Mouse (Mus musculus): ENCODE measurements around the gene Cdcp1.
A peak's percentile ranks its signal among the peaks of the same experiment; 100 is the strongest.

Cdcp1 gene

DNA sequence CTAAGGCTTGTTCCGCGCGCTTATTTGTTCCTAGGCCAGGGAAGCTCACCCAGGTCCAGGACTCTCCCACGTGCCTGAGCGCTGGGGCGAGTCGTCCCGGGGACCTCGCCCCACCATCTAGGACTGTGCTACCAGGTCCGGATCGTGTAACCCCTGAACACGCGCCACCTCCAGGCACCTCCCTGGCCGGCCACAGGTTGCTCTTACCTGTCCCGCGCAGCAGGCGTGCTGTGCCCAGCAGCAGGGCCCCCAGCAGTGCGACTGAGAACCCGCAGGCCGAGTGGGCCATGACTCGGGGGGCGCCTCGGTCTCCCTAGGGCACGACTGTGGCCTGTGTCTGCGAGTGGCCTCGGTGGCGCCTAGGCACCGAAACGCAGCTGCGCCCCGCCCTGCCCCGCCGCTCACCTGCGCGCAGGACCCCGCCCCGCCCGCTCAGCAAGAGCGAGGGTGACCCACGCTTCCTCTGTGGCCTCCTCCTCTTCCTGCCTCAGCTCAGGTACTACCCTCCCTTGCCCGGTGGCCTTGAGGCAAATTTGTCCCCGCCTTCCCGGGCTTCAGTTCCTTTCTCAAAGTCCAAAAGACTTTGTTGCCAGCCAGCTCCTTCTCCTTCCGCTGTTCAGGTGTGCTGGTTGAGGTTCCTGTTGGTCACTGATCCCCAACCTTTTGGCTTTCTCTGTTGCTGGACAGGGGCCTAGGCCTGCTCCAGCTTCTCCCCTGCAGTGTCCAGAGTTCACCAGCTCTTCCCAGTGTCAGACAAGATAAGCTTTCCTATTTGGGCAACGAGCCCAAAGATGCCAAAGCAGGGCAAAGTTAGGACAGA lies at the start of gene Cdcp1:
Cdcp1 (minus strand) TSS at position 418 of the 820 bp plus-strand sequence.
- DNase-seq (ENCODE audit: low read depth, low spot score): no peak

DNA sequence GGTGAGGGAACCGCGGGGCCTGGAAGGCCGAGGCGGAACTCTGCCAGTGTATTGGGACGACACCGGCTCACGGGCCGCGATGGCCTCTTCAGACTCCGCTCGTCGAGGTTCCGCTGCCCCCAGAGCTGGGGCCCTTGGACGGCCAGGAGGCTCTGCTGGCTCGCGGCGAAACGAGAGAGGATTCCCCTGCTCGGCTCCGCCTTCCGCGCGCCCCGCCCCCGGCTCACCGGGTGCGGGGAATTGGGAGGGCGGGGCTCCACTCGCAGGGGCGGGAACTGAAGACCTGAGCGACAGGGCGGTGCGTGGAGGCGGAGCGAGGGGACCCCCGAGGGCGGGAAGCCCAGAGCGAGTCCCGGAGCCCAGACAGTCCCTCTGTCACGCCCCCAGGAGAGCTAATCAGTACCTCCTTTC lies 44.8 kb upstream of the Cdcp1 start, which contains the start of gene Tmem158:
Tmem158 (minus strand) TSS at position 154 of the 411 bp plus-strand sequence.
- DNase-seq (ENCODE audit: low read depth, low spot score): peak; percentile 28

DNA sequence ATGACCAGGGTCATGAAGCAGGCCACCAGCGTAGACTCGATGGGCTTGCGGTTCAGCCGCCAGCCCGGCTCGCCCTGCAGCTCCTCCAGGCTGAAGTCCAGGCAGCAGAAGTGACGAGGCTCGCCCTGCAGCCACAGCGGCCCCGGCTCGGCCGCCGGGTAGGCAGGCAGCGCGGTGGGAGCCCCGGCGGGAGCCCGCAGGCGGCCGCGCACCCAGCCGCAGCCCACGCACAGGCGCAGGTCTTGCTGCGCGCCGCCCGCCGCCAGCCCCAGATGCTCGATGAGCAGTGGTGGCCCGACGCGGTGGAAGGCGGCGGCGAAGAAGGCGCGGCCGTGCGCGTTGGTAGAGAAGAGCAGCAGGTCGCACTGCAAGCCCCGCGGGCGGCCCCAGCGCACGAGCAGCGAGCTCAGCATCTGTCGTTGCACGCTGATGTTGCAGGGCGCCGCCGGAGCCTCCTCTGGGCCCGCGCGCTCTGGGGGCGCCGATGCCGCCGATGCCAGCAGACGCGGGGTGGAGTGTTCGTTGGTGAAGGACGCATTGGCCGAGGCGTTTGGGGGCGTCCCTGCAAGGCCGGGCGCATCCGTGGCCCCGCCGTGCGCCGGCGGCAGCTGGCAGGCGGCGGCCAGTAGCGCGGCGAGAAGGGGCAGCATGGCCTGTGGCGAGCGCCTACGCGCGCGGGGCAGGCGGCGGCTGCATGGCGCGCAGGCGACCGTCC lies 44.2 kb upstream of the Cdcp1 start:
- DNase-seq (ENCODE audit: low read depth, low spot score): no peak

DNA sequence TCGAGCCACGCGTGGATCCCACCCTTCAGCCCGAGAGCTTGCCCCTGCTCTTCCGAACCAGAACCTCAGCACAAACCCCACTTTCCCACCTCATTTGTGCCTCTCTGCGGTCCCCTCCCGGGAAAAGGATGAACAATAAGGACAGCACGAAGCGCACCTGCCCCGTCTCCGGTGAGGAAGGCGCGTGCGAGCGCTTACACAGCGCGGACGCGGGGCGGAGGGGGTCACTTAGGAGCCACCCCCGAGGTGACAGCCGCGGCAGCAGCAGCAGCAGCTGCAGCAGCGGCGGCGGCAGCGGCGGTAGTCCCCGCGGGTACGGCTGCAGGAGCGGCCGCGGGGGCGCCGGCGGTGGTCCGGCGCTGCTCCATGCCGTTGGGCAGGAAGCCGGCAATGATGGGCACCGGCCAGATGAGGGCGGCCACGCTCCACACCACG lies 43.6 kb upstream of the Cdcp1 start:
- DNase-seq (ENCODE audit: low read depth, low spot score): no peak

DNA sequence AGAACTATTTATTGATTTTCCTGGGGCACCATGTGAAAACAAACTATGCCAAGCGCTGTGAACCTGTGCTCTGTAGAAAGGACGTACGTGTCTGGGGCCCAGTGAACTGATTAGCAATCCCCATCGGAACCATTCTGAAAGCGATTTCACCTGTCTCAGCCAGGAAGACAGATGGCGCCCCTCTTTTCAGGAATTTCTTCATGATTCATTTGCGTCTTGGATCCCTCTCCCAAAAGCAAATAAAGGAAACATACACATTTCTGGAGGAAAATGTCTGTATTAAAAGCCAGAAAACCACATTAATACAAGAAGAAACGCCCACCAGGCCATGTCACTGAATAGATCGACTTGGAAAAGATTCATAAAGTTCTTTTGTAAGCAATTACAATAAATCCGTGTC lies 43.0 kb upstream of the Cdcp1 start:
- DNase-seq (ENCODE audit: low read depth, low spot score): no peak

DNA sequence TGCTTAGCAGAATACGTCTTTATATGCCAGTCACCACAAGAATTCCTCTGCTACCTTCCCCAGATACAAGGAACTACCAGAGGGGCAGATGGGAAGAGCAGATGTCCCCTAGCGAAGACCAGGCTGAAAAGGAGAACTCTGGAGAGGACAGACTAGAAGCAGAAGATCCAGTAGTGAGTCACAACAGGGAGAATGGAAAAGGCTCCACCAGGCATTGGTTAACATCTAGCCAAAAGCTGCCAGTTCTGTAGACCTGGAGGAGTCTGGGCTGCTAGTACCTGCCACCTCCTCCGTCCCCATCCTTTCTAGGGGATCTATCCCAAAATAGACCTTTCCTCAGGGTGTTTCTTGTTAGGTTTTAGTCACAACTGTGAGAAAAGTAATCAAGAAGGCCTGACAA lies 39.9 kb upstream of the Cdcp1 start:
- no peak for DNase-seq (ENCODE audit: low read depth, low spot score)

DNA sequence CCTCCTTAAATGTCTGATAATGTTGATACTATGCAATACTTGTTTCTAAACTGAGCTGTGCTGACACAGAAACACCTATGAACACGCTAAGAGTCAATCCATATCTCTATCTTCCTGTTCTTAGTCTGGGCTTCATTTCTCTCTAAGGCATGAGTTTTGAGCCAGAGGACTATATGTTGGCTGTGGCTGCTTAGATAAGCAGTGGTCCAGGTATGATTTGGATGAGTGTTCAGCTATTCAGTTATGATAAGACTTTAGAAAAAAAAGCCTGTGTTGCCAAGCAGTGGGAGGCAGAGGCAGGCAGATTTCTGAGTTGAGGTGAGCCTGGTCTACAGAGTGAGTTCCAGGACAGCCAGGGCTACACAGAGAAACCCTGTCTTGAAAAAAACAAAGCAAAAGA lies 32.2 kb upstream of the Cdcp1 start:
- DNase-seq (ENCODE audit: low read depth, low spot score): no peak

DNA sequence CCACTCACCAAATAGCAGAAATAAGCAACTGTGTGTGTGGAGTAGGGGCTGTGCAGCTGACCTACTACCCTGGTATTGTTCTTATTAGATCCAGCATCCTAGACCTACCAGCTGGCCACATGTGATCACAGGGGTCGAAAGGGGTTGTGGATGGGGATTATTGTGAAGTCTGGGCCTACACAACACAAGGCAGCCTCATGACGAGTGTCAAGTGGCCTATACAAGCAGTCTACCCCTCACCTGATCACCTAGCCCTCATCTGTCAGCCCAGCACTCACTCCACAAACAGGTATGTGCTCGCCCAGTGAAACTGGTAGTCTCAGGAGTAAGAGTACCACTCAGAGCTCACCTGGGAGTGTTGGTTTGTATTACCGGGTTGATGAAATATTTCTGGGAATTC lies 29.3 kb upstream of the Cdcp1 start:
- DNase-seq (ENCODE audit: low read depth, low spot score): no peak

DNA sequence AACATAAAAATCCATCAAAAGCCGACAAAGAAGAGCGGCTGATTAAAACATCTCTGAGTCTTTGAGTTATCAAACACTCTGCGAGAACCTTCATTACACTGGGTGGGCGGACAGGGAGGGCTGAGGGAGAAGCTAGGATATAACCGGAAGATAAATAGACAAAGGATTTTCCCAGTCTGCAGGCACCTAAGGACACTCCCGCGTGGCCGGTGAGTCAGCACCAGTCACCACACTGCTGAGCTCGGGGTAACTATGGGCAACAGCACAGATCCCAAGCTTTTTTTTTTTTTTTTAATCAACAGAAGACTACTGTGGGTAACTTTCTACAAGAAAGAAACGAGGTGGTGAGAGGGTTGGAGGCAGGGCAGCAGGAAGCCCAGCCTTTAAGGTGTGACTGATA lies 28.1 kb upstream of the Cdcp1 start:
- no peak for DNase-seq (ENCODE audit: low read depth, low spot score)

DNA sequence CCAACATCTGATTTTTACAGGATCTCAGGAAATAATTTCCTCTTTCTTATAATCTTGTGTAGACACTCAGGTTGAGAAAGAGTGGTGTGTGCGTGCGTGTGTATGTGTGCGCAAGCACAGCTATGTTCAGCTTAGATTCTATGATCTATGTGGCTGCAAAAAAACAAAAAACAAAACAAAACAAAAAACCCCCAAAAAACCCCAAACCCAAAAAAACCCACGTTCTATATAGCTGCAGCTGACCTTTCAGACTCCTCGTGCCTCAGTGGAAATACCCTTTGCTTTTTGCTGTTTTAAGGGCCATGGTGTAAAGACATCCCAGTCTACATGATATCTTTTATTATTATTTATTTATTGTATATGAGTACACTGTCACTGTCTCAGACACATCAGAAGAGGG lies 25.4 kb upstream of the Cdcp1 start:
- DNase-seq (ENCODE audit: low read depth, low spot score): no peak

DNA sequence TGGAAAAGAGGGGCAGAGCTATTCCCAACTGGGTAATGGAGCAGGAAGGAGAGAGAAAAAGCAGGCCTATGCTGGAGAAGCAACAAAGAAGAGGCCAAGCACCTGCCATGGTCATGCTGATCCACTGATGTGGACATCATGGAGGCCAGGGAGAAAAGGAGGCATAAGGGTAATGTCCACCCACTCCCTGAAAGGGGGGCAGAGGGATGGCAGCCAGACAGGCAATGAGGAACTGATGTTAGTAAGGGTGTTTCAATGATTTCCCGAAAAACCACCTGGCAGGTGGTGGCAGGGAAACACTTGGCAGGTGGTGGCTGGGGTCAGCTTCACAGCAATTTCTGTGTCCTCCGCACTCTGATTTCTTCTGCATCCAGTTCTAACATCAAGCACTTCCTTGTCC lies 24.9 kb upstream of the Cdcp1 start:
- DNase-seq (ENCODE audit: low read depth, low spot score): no peak

DNA sequence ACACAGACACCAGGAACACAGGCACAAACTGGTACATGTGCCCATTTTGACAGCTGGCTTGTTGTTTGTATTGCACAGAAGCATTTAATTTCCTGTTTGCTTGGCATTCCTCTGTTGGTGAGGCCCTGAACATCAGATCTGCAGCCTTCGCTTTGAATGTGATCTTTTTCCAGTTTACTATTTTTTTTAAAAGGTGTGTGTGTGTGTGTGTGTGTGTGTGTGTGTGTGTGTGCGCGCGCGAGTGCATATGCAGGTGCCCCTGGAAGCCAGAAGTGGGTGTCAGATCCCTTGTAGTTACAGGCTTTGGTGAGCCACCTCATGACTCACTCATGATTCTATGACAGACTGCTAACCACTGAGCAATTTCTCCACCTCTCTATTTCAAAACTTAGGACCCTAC lies 24.4 kb upstream of the Cdcp1 start:
- DNase-seq (ENCODE audit: low read depth, low spot score): no peak

DNA sequence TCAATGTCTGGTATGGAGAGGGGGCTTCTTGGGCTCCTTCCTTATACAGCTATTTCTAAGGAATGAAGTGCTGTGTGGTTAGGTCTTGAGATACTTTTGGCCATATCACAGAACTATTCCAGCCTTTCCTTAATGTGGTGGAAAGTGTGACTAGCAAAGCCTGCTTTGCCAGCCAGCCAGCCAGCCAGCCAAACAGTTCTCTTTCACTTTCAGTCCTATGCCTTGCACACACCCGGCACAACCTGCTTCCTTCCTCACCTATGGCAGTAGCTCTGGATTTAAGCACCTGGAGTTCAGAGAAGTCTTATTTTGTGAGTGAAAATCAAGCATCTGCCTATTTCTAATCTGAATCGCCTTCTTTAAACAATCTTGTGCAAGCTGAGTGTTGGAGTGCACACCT lies 23.8 kb upstream of the Cdcp1 start:
- no peak for DNase-seq (ENCODE audit: low read depth, low spot score)

DNA sequence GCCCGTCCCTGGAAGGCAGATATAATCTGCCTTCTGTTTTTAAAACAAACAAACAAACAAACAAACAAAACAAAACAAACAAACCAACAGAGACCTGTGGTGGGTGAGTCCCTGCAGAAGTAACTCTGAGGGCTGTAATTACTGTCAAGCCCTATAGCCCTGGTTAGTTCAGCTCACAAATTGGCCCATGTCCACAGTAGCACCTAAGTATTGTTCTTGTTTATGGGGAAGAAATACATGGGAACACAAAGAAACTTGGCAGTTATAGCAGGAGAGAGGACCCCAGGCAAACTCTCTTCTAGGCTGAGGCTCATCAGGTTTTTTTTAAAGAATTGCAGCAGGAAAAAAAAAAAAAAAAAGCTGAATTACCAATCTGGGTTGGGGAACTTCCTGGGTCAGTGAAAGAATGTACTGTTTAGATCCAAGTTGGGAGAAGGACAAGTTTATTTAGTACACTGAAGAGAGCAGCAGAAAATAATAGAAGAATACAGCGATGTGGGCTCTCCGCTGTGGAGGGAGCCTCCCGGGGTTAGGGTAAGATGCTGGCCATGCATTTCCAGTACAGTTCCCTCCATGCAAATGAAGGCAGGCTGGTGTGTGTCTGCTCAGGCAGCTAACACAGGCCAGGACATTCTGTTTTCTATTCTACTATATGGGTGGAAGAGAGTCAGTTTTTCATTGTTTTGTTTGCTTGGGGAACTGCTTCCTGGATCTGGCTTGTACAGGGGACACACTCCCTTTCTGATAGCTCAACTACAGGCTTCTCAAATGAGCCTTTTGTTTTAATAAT lies 22.6 kb upstream of the Cdcp1 start:
- no peak for DNase-seq (ENCODE audit: low read depth, low spot score)

DNA sequence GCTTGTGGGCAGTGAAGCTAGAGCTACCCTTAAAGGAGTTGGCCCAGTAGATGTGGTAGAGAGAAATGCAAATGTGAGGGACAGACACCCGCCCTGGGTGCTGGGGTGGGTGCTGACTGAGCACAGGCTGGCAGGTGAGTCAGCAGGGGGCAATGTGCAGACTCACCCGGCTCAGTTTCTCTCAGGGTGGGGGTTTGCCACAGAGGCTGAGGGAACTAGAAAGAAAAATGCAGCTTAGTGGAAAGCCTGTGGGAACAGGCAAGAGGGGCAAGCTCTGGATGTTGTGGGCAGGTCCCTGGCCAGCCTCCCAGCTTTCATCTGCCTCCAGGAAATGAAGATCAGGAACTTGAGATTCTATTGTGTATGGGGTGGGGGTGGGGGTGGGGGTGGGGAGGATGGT lies 21.9 kb upstream of the Cdcp1 start:
- no peak for DNase-seq (ENCODE audit: low read depth, low spot score)

DNA sequence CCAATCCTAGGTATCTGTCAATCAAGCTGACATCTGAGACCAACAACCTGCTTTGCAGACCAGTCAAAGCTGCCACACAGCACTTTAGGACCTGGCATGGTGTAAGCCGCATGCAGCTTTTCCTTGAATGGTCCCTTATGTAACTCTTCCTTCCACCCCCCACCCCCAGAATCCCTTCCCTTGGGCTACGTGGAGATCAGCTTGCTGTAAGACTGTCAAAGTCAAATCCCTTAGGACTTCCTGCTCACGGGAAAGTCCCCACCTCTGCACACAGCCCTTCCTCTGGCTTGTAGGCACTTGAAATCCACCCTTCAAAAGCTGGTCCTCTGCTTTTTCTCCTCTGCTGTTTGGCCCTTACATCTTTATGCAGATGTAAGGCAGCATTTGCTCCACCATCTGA lies 19.8 kb upstream of the Cdcp1 start:
- no peak for DNase-seq (ENCODE audit: low read depth, low spot score)

DNA sequence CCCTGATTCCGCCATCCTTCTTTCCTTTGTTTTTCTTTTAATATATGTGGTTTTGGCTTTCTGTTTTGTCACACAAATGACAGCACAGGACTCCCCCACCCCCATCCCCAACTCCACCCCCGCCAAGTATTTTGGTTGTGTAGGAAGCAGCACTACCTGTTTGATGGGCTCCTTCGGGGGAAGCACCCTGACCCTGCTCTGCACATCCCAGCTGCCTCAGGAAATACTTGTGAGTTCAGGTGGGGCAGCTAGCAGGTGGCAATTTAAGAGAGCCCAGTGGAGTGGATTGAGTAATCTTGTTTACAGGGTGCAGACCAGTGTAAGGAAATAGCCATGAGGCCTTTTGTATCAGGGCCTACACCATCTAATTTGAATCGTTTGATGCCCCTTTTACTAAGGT lies 14.0 kb upstream of the Cdcp1 start:
- no peak for DNase-seq (ENCODE audit: low read depth, low spot score)

DNA sequence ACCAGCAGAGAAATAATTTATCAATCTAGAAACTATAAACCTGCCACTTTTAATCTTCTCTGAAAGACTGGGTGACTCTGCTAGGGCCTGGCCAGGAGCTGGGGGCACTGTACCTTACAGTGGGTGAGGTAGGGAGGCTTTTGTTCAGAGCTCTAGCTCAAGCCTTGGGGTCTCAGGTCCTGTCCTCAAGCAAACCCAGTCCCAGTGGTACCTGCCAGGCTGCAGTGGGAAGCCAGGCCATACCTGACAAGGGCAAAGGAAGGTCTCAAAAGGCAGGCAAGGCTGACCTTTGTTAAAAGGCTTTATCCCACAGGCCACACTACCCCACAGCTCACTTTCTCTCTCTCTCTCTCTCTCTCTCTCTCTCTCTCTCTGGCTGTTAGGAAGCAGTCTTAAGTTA lies 12.8 kb upstream of the Cdcp1 start:
- DNase-seq (ENCODE audit: low read depth, low spot score): no peak

DNA sequence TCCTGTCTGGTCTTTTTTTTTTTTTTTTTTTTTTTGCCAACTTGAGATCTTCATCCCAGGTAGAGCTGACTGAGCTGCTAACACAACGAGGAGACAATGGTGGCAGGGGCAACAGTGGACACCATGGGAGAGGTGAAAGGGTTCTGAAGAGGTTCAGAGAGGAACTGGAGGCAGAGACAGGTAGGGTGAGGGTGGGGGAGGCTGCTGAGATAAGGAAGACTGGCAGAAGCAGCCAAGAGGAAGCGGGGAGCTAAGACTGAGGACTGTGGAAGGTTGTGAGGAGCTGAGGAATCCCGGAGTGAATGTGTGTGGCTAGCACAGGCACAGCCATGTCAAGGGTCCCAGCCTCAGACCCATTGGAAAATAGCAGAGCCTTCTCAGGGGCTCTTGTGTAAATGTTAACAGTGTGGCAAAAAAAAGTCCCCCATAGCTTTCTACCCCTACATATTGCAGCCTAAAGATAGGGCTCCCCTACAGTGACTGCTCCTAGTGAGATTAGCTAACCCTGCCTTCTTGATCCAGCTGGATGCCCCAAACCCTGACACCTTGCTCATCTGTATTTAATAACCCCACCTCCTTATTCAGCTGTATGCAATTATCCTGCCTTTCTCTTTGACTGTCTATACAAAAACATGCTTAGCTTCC lies 11.4 kb upstream of the Cdcp1 start:
- DNase-seq (ENCODE audit: low read depth, low spot score): peak; percentile 22

DNA sequence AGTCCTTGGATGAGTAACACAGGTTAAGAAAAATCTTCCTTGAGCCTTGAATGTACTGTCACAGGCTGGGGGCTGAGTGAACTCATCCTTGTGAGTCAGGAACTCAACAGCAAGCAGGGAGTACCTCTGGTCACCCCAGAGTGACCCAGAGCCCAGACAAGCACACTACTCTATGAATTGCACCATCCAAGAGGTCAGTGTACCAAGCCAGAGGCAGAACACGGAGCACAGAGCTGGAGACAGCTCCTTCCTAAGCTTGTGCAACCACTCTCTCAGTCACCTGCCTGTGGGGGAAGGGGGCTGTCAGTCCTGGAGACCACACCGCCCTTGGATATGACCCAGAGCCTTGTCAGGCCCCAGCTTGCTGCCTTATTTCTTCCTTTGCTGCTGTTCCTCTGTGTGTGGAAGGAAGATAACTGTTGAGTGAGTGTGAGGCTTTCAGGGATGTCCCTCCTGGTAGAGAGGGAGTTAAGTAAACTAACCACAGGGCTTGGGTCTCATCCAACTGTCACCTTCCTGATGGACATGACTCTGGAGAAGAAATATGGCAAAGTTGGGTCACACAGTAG lies 9.1 kb upstream of the Cdcp1 start:
- no peak for DNase-seq (ENCODE audit: low read depth, low spot score)

DNA sequence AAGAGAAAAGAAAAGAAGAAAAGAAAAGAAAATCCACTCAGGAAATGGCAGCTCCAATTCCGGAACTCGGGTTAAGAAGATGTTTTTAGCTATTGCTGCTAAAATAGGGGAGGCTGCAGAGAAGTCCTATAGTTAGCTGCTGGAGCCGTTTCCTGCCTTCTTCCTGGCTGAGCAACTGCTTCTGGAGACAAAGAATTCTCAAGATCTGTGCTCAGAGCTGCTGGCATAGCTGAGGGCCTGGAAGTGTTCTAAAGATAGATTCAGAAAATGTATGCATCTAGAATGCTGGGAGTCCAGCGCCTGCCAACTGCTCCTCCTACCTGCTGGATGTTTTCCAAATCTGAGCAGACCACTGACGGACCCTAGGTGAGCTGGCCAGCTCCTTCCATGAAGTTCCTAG lies 4.0 kb upstream of the Cdcp1 start:
- no peak for DNase-seq (ENCODE audit: low read depth, low spot score)

DNA sequence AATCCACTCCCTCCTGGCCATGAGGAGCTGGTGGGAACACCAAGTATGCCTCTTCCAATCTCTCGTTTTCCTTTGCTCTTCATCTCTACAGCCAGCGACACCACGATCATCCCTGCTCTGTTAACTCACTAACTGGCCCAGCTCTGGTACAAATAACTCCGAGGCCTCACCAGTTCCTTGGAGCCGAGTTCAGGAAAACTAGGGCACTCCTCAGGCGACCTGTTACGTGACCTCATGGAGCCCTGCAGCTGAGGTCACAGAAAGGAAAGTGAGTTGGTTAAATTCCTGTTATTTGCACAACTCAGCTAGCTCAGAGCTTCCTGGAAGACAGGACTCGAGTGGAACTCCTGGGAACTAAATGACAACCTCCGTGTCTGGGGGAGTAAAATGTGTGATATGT lies 2.5 kb downstream of the Cdcp1 start:
- DNase-seq (ENCODE audit: low read depth, low spot score): no peak

Measured in c-Kit-negative CD71-positive TER-119-positive erythroid progenitor cells, embryonic 14.5 days (primary cell).